Mouse (Mus musculus): Measurements from ENCODE around the gene Jun. TPM values are rescaled to one million over a fixed set of nuclear protein-coding genes. Genes with fewer than 3 reads are reported as not detected.
A peak's percentile ranks its signal among the peaks of the same experiment; 100 is the strongest.

The Jun gene
- total RNA-seq, 1 experiment = 16.6 TPM

DNA sequence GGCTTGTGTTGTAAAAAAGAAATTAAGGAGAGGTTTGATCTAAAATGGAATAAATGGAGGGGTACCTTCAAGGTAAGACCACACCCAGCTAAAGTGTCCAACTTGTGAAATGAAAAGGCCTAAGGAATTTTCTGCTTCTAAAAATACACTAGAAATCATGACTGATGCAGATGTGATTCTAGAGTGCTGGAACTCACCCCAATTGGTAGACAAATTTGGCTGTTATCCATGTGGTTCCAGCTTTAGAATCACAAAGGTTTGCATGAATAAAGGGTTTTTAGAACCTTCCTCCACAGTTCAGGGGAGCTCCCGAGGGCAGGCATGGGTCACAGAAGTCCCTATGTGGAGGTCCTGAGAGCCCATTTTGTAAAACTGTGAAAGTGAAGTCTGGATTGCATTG, 39.3 kb downstream of the Jun start:
- Histone ChIP-seq H3K4me3 (ENCODE audit: insufficient read depth in 1 of 2, low read depth in 1 of 2, low read length in 2 of 2, poor library complexity in 1 of 2, severe bottlenecking in 1 of 2) (no peak overlapping the region), H3K27ac (ENCODE audit: insufficient read depth, low read depth, low read length, poor library complexity, severe bottlenecking) (no peak overlapping the region), H3K4me1 (ENCODE audit: control insufficient read depth in 2 of 2, insufficient read depth in 2 of 2, low read length in 2 of 2, poor library complexity in 1 of 2) (no peaks in the 10 kb centered on the region), H3K36me3 (ENCODE audit: control insufficient read depth, insufficient read depth, low read length, poor library complexity, severe bottlenecking) (no peaks in the 10 kb centered on the region), H3K9me3 (ENCODE audit: control insufficient read depth, insufficient read depth, low read depth, low read length) (no peaks in the 10 kb centered on the region), H3K9ac (ENCODE audit: insufficient read depth, low read depth, low read length, poor library complexity, severe bottlenecking) (no peak overlapping the region)
- in situ Hi-C loops (cut with MboI; ENCODE audit: low sequenced_read_pairs in 2 of 2, unreplicated experiment in 2 of 2) = loop anchor here (25.0 kb wide), 2 partner anchors 875 to 900 kb away; no protein-coding TSS in a partner anchor
- no peak for TF ChIP-seq ZC3H11A (IDR thresholded peaks at IDR 0.05; ENCODE audit: borderline replicate concordance, low read depth, low read length)
- TF ChIP-seq HCFC1 (IDR thresholded peaks at IDR 0.05; ENCODE audit: borderline replicate concordance, insufficient read depth, low read length) = no peak
- no peak for TF ChIP-seq CHD2 (IDR thresholded peaks at IDR 0.05; ENCODE audit: low read depth, low read length)
- TF ChIP-seq MAFK (IDR thresholded peaks at IDR 0.05; ENCODE audit: insufficient read depth, low read depth, low read length) = no peak
- TF ChIP-seq ZNF384 (IDR thresholded peaks at IDR 0.05; ENCODE audit: low read depth, low read length) = no peak
- DNase-seq (ENCODE audit: low read depth, low spot score) = no peak

- no peak overlapping the region for H3K27ac ChIP-seq (ENCODE audit: insufficient read depth, low read depth, low read length, poor library complexity, severe bottlenecking)
- no peaks in the 10 kb centered on the region for H3K9me3 ChIP-seq (ENCODE audit: control insufficient read depth, insufficient read depth, low read depth, low read length)
- no peak overlapping the region for H3K9ac ChIP-seq (ENCODE audit: insufficient read depth, low read depth, low read length, poor library complexity, severe bottlenecking)
- no peak overlapping the region for H3K4me3 ChIP-seq (ENCODE audit: insufficient read depth in 1 of 2, low read depth in 1 of 2, low read length in 2 of 2, poor library complexity in 1 of 2, severe bottlenecking in 1 of 2)
- TF ChIP-seq ZC3H11A (IDR thresholded peaks at IDR 0.05; ENCODE audit: borderline replicate concordance, low read depth, low read length) = no peak
- TF ChIP-seq ZNF384 (IDR thresholded peaks at IDR 0.05; ENCODE audit: low read depth, low read length) = no peak
- no peak for TF ChIP-seq HCFC1 (IDR thresholded peaks at IDR 0.05; ENCODE audit: borderline replicate concordance, insufficient read depth, low read length)
- no peak for TF ChIP-seq MAFK (IDR thresholded peaks at IDR 0.05; ENCODE audit: insufficient read depth, low read depth, low read length)
- TF ChIP-seq CHD2 (IDR thresholded peaks at IDR 0.05; ENCODE audit: low read depth, low read length) = no peak
- H3K4me1 ChIP-seq (ENCODE audit: control insufficient read depth in 2 of 2, insufficient read depth in 2 of 2, low read length in 2 of 2, poor library complexity in 1 of 2) = no peaks in the 10 kb centered on the region
- H3K36me3 ChIP-seq (ENCODE audit: control insufficient read depth, insufficient read depth, low read length, poor library complexity, severe bottlenecking) = no peaks in the 10 kb centered on the region
- in situ Hi-C loops (cut with MboI; ENCODE audit: low sequenced_read_pairs in 2 of 2, unreplicated experiment in 2 of 2) = loop anchor here (25.0 kb wide), 2 partner anchors 875 to 900 kb away; no protein-coding TSS in a partner anchor
- no peak for DNase-seq (ENCODE audit: low read depth, low spot score)
These were observed 39.8 kb downstream of the Jun start for GRCm38 (mm10) chr4:95012256-95012655.

DNA sequence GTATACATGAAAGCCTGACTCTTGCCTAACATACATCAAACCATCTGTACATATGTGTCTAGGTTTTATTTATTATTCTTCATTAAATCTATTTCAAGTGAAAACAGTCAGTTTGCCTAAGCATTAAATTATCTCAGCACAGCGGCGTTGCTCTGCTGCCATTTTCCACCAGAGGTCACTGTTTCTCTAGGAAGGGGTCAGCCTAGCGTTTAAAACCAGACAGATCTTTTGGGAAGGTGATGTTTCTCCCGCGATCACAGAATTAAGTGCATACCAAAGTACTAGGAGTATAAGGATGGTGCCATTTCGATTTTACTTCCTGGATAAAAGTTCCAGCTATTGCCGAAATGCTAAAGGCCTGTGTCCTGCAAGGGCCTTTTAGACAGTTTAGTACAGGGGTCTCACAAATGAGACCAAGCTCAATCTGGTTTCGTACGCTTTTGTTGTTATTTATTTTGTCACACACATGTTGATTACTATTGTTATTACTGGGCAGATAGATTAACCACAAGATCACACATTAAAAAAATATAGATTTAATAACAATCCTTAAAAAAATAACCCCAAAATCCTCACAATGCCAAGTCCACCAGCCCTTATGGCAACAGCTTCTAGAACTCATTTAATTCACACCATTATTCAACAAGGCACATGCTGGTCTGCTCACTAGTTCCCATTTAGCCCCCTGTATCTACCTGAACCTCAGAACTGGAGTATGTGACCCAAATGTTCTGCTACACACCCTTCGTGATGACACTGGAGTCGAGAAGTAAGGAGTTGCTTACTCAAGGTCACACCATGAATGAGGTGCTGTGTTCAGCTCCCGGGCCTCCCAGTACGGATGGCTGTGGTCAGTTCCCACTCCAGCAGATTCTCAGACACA, 43.6 kb downstream of the Jun start:
- Histone ChIP-seq H3K9me3 (ENCODE audit: control insufficient read depth, insufficient read depth, low read depth, low read length) (no peaks in the 10 kb centered on the region), H3K9ac (ENCODE audit: insufficient read depth, low read depth, low read length, poor library complexity, severe bottlenecking) (no peak overlapping the region), H3K36me3 (ENCODE audit: control insufficient read depth, insufficient read depth, low read length, poor library complexity, severe bottlenecking) (no peaks in the 10 kb centered on the region), H3K4me1 (ENCODE audit: control insufficient read depth in 2 of 2, insufficient read depth in 2 of 2, low read length in 2 of 2, poor library complexity in 1 of 2) (no peaks in the 10 kb centered on the region), H3K4me3 (ENCODE audit: insufficient read depth in 1 of 2, low read depth in 1 of 2, low read length in 2 of 2, poor library complexity in 1 of 2, severe bottlenecking in 1 of 2) (no peak overlapping the region), H3K27ac (ENCODE audit: insufficient read depth, low read depth, low read length, poor library complexity, severe bottlenecking) (no peak overlapping the region)
- in situ Hi-C loops (cut with MboI; ENCODE audit: low sequenced_read_pairs in 2 of 2, unreplicated experiment in 2 of 2) = loop anchor here (25.0 kb wide), 2 partner anchors 879 to 904 kb away; no protein-coding TSS in a partner anchor
- DNase-seq (ENCODE audit: low read depth, low spot score) = peak; percentile 46
- TF ChIP-seq ZC3H11A (IDR thresholded peaks at IDR 0.05; ENCODE audit: borderline replicate concordance, low read depth, low read length) (peak; percentile 99), CHD2 (IDR thresholded peaks at IDR 0.05; ENCODE audit: low read depth, low read length) (no peak)

- Histone ChIP-seq H3K4me1 (ENCODE audit: control insufficient read depth in 2 of 2, insufficient read depth in 2 of 2, low read length in 2 of 2, poor library complexity in 1 of 2) (no peaks in the 10 kb centered on the region), H3K27ac (ENCODE audit: insufficient read depth, low read depth, low read length, poor library complexity, severe bottlenecking) (no peak overlapping the region), H3K36me3 (ENCODE audit: control insufficient read depth, insufficient read depth, low read length, poor library complexity, severe bottlenecking) (no peaks in the 10 kb centered on the region), H3K9ac (ENCODE audit: insufficient read depth, low read depth, low read length, poor library complexity, severe bottlenecking) (no peak overlapping the region), H3K4me3 (ENCODE audit: insufficient read depth in 1 of 2, low read depth in 1 of 2, low read length in 2 of 2, poor library complexity in 1 of 2, severe bottlenecking in 1 of 2) (no peak overlapping the region), H3K9me3 (ENCODE audit: control insufficient read depth, insufficient read depth, low read depth, low read length) (no peaks in the 10 kb centered on the region)
- TF ChIP-seq MAFK (IDR thresholded peaks at IDR 0.05; ENCODE audit: insufficient read depth, low read depth, low read length) = no peak
- TF ChIP-seq HCFC1 (IDR thresholded peaks at IDR 0.05; ENCODE audit: borderline replicate concordance, insufficient read depth, low read length) = no peak
- TF ChIP-seq ZNF384 (IDR thresholded peaks at IDR 0.05; ENCODE audit: low read depth, low read length) = no peak
- TF ChIP-seq ZC3H11A (IDR thresholded peaks at IDR 0.05; ENCODE audit: borderline replicate concordance, low read depth, low read length) = no peak
- TF ChIP-seq CHD2 (IDR thresholded peaks at IDR 0.05; ENCODE audit: low read depth, low read length) = no peak
- in situ Hi-C loops (cut with MboI; ENCODE audit: low sequenced_read_pairs in 2 of 2, unreplicated experiment in 2 of 2) = loop anchor here (25.0 kb wide), 2 partner anchors 880 to 905 kb away; no protein-coding TSS in a partner anchor
- no peak for DNase-seq (ENCODE audit: low read depth, low spot score)
These were observed 44.3 kb downstream of the Jun start for GRCm38 (mm10) chr4:95007759-95008158.

Measured in ES-E14 (cell line).